Mouse (Mus musculus): ENCODE data around the gene Tut7.

- no peak for TF ChIP-seq POLR2A (IDR thresholded peaks at IDR 0.05; ENCODE audit: low read depth, low read length)
- TF ChIP-seq CTCF (conservative IDR thresholded peaks at IDR 0.05; ENCODE audit: insufficient read depth, insufficient read length, low read depth, low read length): no peak
These were observed 28.2 kb downstream of the Tut7 start for GRCm38 (mm10) chr13:59794786-59795185.
